Mouse (Mus musculus) lung, postnatal 0 days (tissue): ENCODE results near the gene Btnl9.

Experiments
- CTCF ChIP-seq: IDR thresholded peaks from 2 replicates; pipeline ENCODE4 v1.5.1; 2016; ENCODE audit warnings: antibody characterized with exemption, mild to moderate bottlenecking
- EP300 ChIP-seq: IDR thresholded peaks from 2 replicates; pipeline ENCODE4 v1.6.1; 2016; ENCODE audit warnings: antibody characterized with exemption, mild to moderate bottlenecking, control low read depth

DNA sequence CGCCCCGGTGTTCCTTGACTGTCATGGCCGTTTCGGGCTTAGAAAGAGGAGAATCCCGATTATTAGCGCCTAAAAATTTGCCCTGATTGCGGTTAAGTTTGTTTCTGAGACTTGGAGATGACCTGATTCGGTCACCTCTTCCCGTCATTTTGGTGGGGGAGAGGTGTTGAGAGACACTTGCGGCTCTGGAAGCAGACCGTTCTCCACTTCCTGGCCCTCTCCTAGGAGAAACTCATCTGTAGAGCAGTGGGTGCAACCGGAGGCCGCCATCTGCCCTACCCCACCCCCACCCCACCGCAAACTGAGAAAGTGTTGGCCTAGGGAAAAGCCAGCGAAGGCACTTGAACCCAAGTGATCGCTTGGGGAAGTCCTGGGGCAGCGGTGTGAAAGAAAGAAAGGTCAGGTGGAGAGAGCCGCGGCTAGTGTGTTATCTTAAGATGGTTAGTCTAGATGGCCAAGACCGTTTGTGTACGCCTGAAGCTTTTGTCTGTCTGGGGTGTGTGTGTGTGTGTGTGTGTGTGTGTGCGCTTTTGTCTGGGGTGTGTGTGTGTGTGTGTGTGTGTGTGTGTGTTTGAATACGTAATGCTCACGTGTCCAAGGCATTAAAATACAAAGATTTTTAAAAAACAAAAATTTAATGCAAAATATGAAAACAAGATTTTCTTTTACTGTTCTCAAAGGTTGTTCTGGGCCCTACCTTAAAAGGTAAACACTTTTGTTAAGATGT lies 17.0 kb upstream of the Btnl9 start:
- TF ChIP-seq CTCF (no peak), EP300 (peak; percentile 20)
